Mouse (Mus musculus) heart, postnatal 25 days (tissue): ENCODE measurements around the gene Vamp3. TPM values are rescaled to one million over a fixed set of nuclear protein-coding genes. Genes with fewer than 3 reads are reported as not detected.

Experiments
- DNase-seq: peaks from one replicate; pipeline ENCODE4 v3.0.0; 2022; ENCODE audit warnings: low spot score
- intact Hi-C: fragments of 180-260 bp; cut with DNase I; formaldehyde crosslinking; loops from one replicate; pipeline ENCODE4 v1.15.1; 2025
- total RNA-seq, 2 experiments: library from RNA; stranded (reverse); gene quantifications; 2 replicates each; pipeline ENCODE4 v1.2.3; 2021

Gene Vamp3
- 10 to 100 TPM; 67.4 to 77.2 TPM for total RNA-seq

- peak; percentile 97 for DNase-seq
- intact Hi-C loops: no loop called here
Observed at GRCm38 (mm10) chr4:151057347-151058321, at the start of gene Vamp3. Gene Vamp3, minus strand, starts transcription at chr4:151057963.

GRCm38 (mm10) chr4:151106468-151106867 is 48.7 kb upstream of the Vamp3 start:
- intact Hi-C loops: no loop called here
- no peak for DNase-seq

GRCm38 (mm10) chr4:151105886-151106285 is 48.1 kb upstream of the Vamp3 start:
- intact Hi-C loops: no loop called here

GRCm38 (mm10) chr4:151104147-151104546 is 46.4 kb upstream of the Vamp3 start:
- intact Hi-C loops: no loop called here
- DNase-seq: no peak

More at GRCm38 (mm10) chr4:151105886-151106285, 48.1 kb upstream of the Vamp3 start:
- no peak for DNase-seq

GRCm38 (mm10) chr4:151103646-151104045 is 45.9 kb upstream of the Vamp3 start:
- no peak for DNase-seq
- intact Hi-C loops: no loop called here

- intact Hi-C loops: no loop called here
Observed at GRCm38 (mm10) chr4:151097104-151097438, 39.3 kb upstream of the Vamp3 start.

GRCm38 (mm10) chr4:151096334-151097103 is 38.8 kb upstream of the Vamp3 start:
- intact Hi-C loops: no loop called here
- no peak for DNase-seq

More at GRCm38 (mm10) chr4:151097104-151097438, 39.3 kb upstream of the Vamp3 start:
- no peak for DNase-seq

- no peak for DNase-seq
- intact Hi-C loops: no loop called here
Observed at GRCm38 (mm10) chr4:151095207-151095606, 37.4 kb upstream of the Vamp3 start.

- no peak for DNase-seq
- intact Hi-C loops: no loop called here
Observed at GRCm38 (mm10) chr4:151089270-151089669, 31.5 kb upstream of the Vamp3 start, which contains the start of gene Gm13090. Gene Gm13090, plus strand, starts transcription at chr4:151089570.

GRCm38 (mm10) chr4:151088819-151089218 is 31.1 kb upstream of the Vamp3 start:
- DNase-seq: no peak
- intact Hi-C loops: no loop called here

- intact Hi-C loops: no loop called here
- DNase-seq: no peak
Observed at GRCm38 (mm10) chr4:151087358-151087757, 29.6 kb upstream of the Vamp3 start.

- intact Hi-C loops: no loop called here
- no peak for DNase-seq
Observed at GRCm38 (mm10) chr4:151083027-151083426, 25.3 kb upstream of the Vamp3 start.

- no peak for DNase-seq
- intact Hi-C loops: no loop called here
Observed at GRCm38 (mm10) chr4:151081977-151082376, 24.2 kb upstream of the Vamp3 start.

GRCm38 (mm10) chr4:151081355-151081754 is 23.6 kb upstream of the Vamp3 start:
- intact Hi-C loops: no loop called here
- DNase-seq: no peak

GRCm38 (mm10) chr4:151074817-151075216 is 17.1 kb upstream of the Vamp3 start:
- no peak for DNase-seq
- intact Hi-C loops: no loop called here

- intact Hi-C loops: loop anchor here (1.0 kb wide), 1 partner anchor 66 kb away; no protein-coding TSS in a partner anchor
- DNase-seq: peak; percentile 23
Observed at GRCm38 (mm10) chr4:151073108-151073744, 15.5 kb upstream of the Vamp3 start.

GRCm38 (mm10) chr4:151070962-151071361 is 13.2 kb upstream of the Vamp3 start:
- no peak for DNase-seq
- intact Hi-C loops: no loop called here

GRCm38 (mm10) chr4:151068751-151069150 is 11.0 kb upstream of the Vamp3 start:
- intact Hi-C loops: no loop called here
- no peak for DNase-seq

GRCm38 (mm10) chr4:151059566-151059965 is 1.8 kb upstream of the Vamp3 start:
- DNase-seq: no peak
- intact Hi-C loops: no loop called here

GRCm38 (mm10) chr4:151058634-151059033 is 871 bp upstream of the Vamp3 start:
- intact Hi-C loops: no loop called here
- no peak for DNase-seq
